Mouse (Mus musculus) C2C12 (cell line): ENCODE results near the gene Tssk4. TPM values are rescaled to one million over a fixed set of nuclear protein-coding genes. Genes with fewer than 3 reads are reported as not detected.

Experiments
- H3K27me3 ChIP-seq: one replicate; pipeline ENCODE4 v1.6.1; 2011; ENCODE audit not compliant: control insufficient read depth, insufficient read depth, insufficient read length
- H3K36me3 ChIP-seq: one replicate; pipeline ENCODE4 v1.6.1; 2011; ENCODE audit not compliant: control insufficient read depth, insufficient read depth
- H3K4me3 ChIP-seq: one replicate; pipeline ENCODE4 v1.5.1; 2011; ENCODE audit warnings: mild to moderate bottlenecking, control low read depth; ENCODE audit not compliant: poor library complexity, insufficient read depth, severe bottlenecking
- H3K79me2 ChIP-seq: one replicate; pipeline ENCODE4 v1.6.1; 2011; ENCODE audit not compliant: control insufficient read depth, insufficient read depth
- H3K79me3 ChIP-seq: one replicate; pipeline ENCODE4 v1.6.1; 2011; ENCODE audit warnings: low read depth, control low read depth
- H3ac ChIP-seq: one replicate; pipeline ENCODE3; 2011; ENCODE audit warnings: low read depth; ENCODE audit not compliant: control insufficient read depth, insufficient read length
- CEBPB ChIP-seq: IDR thresholded peaks from one replicate; pipeline ENCODE4 v1.6.1; 2011; ENCODE audit warnings: low read depth, mild to moderate bottlenecking, control low read depth, moderate library complexity
- CTCF ChIP-seq: IDR thresholded peaks from one replicate; pipeline ENCODE4 v1.5.1; 2011; ENCODE audit not compliant: control insufficient read depth, insufficient read depth, insufficient read length
- FOSL1 ChIP-seq: IDR thresholded peaks from one replicate; pipeline ENCODE4 v1.8.0; 2011; ENCODE audit warnings: mild to moderate bottlenecking, low read length; ENCODE audit not compliant: poor library complexity, insufficient read depth, severe bottlenecking
- MAX ChIP-seq: IDR thresholded peaks from one replicate; pipeline ENCODE4 v1.6.1; 2011; ENCODE audit warnings: mild to moderate bottlenecking, control low read depth
- MYOD1 ChIP-seq: IDR thresholded peaks from one replicate; pipeline ENCODE4 v1.6.1; 2011; ENCODE audit warnings: low read depth; ENCODE audit not compliant: control insufficient read depth, insufficient read length
- MYOG ChIP-seq: IDR thresholded peaks from one replicate; pipeline ENCODE4 v1.6.1; 2011; ENCODE audit not compliant: control insufficient read depth, insufficient read length; ENCODE audit errors: extremely low read depth
- USF1 ChIP-seq: IDR thresholded peaks from one replicate; pipeline ENCODE4 v1.6.1; 2011; ENCODE audit warnings: low read depth, mild to moderate bottlenecking, control low read depth, moderate library complexity
- polyA plus RNA-seq: library from polyadenylated mRNA; unstranded; fragments of >200 nt; fragmentation: generic; extraction: Trizol; gene quantifications from one replicate; pipeline ENCODE4 v1.2.1, GENCODE M21; 2012; ENCODE audit warnings: missing spikeins

Tssk4 gene
- polyA plus RNA-seq, 1 experiment = 0.43 TPM

GRCm38 (mm10) chr14:55608339-55608738 is 41.6 kb upstream of the Tssk4 start:
- no peaks in the 10 kb centered on the region for H3K79me2 ChIP-seq
- H3K27me3 ChIP-seq = no peaks in the 10 kb centered on the region
- no peak overlapping the region for H3ac ChIP-seq
- no peak for TF ChIP-seq MYOG
- TF ChIP-seq MAX = no peak
- TF ChIP-seq MYOD1 = no peak
- no peak overlapping the region for H3K4me3 ChIP-seq
- H3K79me3 ChIP-seq = no peaks in the 10 kb centered on the region
- peaks cover 42% of the 10 kb centered on the region for H3K36me3 ChIP-seq

GRCm38 (mm10) chr14:55613346-55613745 is 36.6 kb upstream of the Tssk4 start:
- TF ChIP-seq CTCF (no peak), MYOG (no peak), FOSL1 (no peak), MAX (no peak), USF1 (no peak), CEBPB (no peak), MYOD1 (no peak)
- Histone ChIP-seq H3K27me3 (no peaks in the 10 kb centered on the region), H3K4me3 (no peak overlapping the region), H3K79me3 (no peaks in the 10 kb centered on the region), H3K79me2 (no peaks in the 10 kb centered on the region), H3ac (no peak overlapping the region), H3K36me3 (peaks cover 14% of the 10 kb centered on the region)

- TF ChIP-seq USF1 (no peak), FOSL1 (no peak), CEBPB (no peak), MYOD1 (no peak)
- H3K27me3 ChIP-seq = no peaks in the 10 kb centered on the region
- H3K79me3 ChIP-seq = no peaks in the 10 kb centered on the region
- H3ac ChIP-seq = no peak overlapping the region
- H3K79me2 ChIP-seq = no peaks in the 10 kb centered on the region
- H3K4me3 ChIP-seq = no peak overlapping the region
- H3K36me3 ChIP-seq = peaks cover under 1% of the 10 kb centered on the region
Observed at GRCm38 (mm10) chr14:55614565-55615178, 35.3 kb upstream of the Tssk4 start.

GRCm38 (mm10) chr14:55615876-55616275 is 34.1 kb upstream of the Tssk4 start:
- no peak for TF ChIP-seq MYOD1
- no peak for TF ChIP-seq USF1
- no peak for TF ChIP-seq CTCF
- no peak for TF ChIP-seq MAX
- no peak for TF ChIP-seq FOSL1
- no peak for TF ChIP-seq MYOG
- TF ChIP-seq CEBPB = no peak
- no peaks in the 10 kb centered on the region for H3K27me3 ChIP-seq
- H3ac ChIP-seq = no peak overlapping the region
- no peaks in the 10 kb centered on the region for H3K79me3 ChIP-seq
- no peak overlapping the region for H3K4me3 ChIP-seq
- no peaks in the 10 kb centered on the region for H3K79me2 ChIP-seq
- H3K36me3 ChIP-seq = no peaks in the 10 kb centered on the region

- no peak overlapping the region for H3K4me3 ChIP-seq
- no peaks in the 10 kb centered on the region for H3K27me3 ChIP-seq
- no peak for TF ChIP-seq FOSL1
- no peak for TF ChIP-seq MYOD1
- TF ChIP-seq CTCF = no peak
- no peak for TF ChIP-seq MAX
- TF ChIP-seq MYOG = no peak
- TF ChIP-seq CEBPB = no peak
- TF ChIP-seq USF1 = no peak
- no peaks in the 10 kb centered on the region for H3K36me3 ChIP-seq
- no peaks in the 10 kb centered on the region for H3K79me3 ChIP-seq
- no peaks in the 10 kb centered on the region for H3K79me2 ChIP-seq
- no peak overlapping the region for H3ac ChIP-seq
Observed at GRCm38 (mm10) chr14:55616844-55617243, 33.1 kb upstream of the Tssk4 start.

GRCm38 (mm10) chr14:55617822-55618221 is 32.2 kb upstream of the Tssk4 start, which contains the start of gene Rec8:
Rec8 (plus strand) TSS chr14:55618037.
- no peaks in the 10 kb centered on the region for H3K36me3 ChIP-seq
- TF ChIP-seq MYOG (no peak), CEBPB (no peak), FOSL1 (no peak), USF1 (no peak), CTCF (no peak), MAX (no peak), MYOD1 (no peak)
- no peak within 1 kb of the TSS for H3K4me3 ChIP-seq
- H3K27me3 ChIP-seq = no peaks in the 10 kb centered on the region
- H3ac ChIP-seq = no peak within 1 kb of the TSS
- no peaks in the 10 kb centered on the region for H3K79me2 ChIP-seq
- no peaks in the 10 kb centered on the region for H3K79me3 ChIP-seq
